Mouse (Mus musculus): Measurements from ENCODE around the gene Col9a1. TPM values are rescaled to one million over a fixed set of nuclear protein-coding genes. Genes with fewer than 3 reads are reported as not detected.

Gene Col9a1
- polyA plus RNA-seq, 1 experiment from 2014 or later, result 0.64 TPM

GRCm38 (mm10) chr1:24248294-24249104 is 71.1 kb downstream of the Col9a1 start:
- no peak for ATAC-seq (ENCODE audit: insufficient read depth)
- no peaks in the 10 kb centered on the region for H3K9me3 ChIP-seq (replicated peaks)
- H3K4me1 ChIP-seq (replicated peaks), result no peaks in the 10 kb centered on the region
- no peak overlapping the region for H3K27ac ChIP-seq (replicated peaks)
- H3K4me3 ChIP-seq (replicated peaks), result no peak overlapping the region
- 55% methylated on average over 10 of the region's 10 CpGs for WGBS (ENCODE audit: insufficient replicate concordance)
- H3K4me2 ChIP-seq, result no peak overlapping the region
- no peak overlapping the region for H3K9ac ChIP-seq
- no peaks in the 10 kb centered on the region for H3K36me3 ChIP-seq (replicated peaks)
- no peaks in the 10 kb centered on the region for H3K27me3 ChIP-seq

GRCm38 (mm10) chr1:24249105-24249664 is 71.8 kb downstream of the Col9a1 start:
- ATAC-seq (ENCODE audit: insufficient read depth), result no peak
- WGBS (ENCODE audit: insufficient replicate concordance), result 39% methylated on average over 3 of the region's 3 CpGs

GRCm38 (mm10) chr1:24257961-24258360 is 80.6 kb downstream of the Col9a1 start:
- H3K4me1 ChIP-seq (replicated peaks), result no peaks in the 10 kb centered on the region
- H3K27me3 ChIP-seq, result no peaks in the 10 kb centered on the region
- ATAC-seq (ENCODE audit: insufficient read depth), result no peak
- no peak overlapping the region for H3K27ac ChIP-seq (replicated peaks)
- no peak overlapping the region for H3K4me3 ChIP-seq (replicated peaks)
- H3K9ac ChIP-seq, result no peak overlapping the region
- H3K36me3 ChIP-seq (replicated peaks), result no peaks in the 10 kb centered on the region
- no peak overlapping the region for H3K4me2 ChIP-seq
- 64% methylated on average over 5 of the region's 5 CpGs for WGBS (ENCODE audit: insufficient replicate concordance)
- no peaks in the 10 kb centered on the region for H3K9me3 ChIP-seq (replicated peaks)

More at GRCm38 (mm10) chr1:24249105-24249664, 71.8 kb downstream of the Col9a1 start:
- Histone ChIP-seq H3K27ac (replicated peaks) (no peak overlapping the region), H3K27me3 (no peaks in the 10 kb centered on the region), H3K9ac (no peak overlapping the region), H3K36me3 (replicated peaks) (no peaks in the 10 kb centered on the region), H3K9me3 (replicated peaks) (no peaks in the 10 kb centered on the region), H3K4me2 (no peak overlapping the region), H3K4me1 (replicated peaks) (no peaks in the 10 kb centered on the region), H3K4me3 (replicated peaks) (no peak overlapping the region)

DNA sequence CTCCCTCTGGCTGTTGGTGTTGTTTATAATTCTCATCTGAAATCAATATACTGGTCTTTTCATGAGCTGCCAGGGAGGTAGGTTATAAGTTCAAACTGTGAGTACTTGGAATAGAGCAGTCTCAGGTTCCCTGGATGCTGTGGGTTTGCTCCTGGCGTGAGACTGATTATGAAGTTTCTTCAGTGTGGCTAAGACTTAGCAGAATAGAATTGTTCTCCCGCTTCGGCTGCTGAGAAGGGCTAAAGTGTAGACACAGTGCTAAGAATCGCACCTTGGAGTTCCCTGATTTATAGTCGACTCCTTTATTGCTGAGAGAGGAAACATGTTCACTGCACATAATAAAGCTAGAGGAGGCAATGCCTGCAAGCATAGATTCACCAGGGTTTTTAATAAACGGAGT is 82.0 kb downstream of the Col9a1 start:
- 63% methylated on average over 6 of the region's 6 CpGs for WGBS (ENCODE audit: insufficient replicate concordance)
- no peak for ATAC-seq (ENCODE audit: insufficient read depth)
- H3K36me3 ChIP-seq (replicated peaks), result no peaks in the 10 kb centered on the region
- no peak overlapping the region for H3K4me2 ChIP-seq
- H3K27ac ChIP-seq (replicated peaks), result no peak overlapping the region
- no peak overlapping the region for H3K9ac ChIP-seq
- H3K4me1 ChIP-seq (replicated peaks), result no peaks in the 10 kb centered on the region
- H3K4me3 ChIP-seq (replicated peaks), result no peak overlapping the region
- H3K9me3 ChIP-seq (replicated peaks), result no peaks in the 10 kb centered on the region
- no peaks in the 10 kb centered on the region for H3K27me3 ChIP-seq

DNA sequence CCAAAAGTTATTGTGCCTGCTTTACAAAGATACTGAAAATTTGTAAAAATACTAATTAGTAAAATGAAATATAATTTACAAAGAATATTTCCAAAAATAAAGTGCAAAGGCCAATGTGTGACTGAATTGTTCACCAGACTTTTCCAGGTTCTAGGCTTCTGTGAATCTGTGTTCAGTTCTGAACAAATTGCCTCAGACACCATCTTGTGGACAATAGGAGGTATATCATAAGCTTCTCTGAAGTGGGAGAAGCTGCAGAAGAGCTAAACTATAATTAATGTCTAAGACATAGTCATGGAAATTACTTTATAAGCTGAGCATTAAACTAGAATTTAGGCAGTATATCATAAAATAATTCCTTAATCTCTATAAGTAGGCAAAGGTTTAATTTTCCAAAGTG is 83.8 kb downstream of the Col9a1 start:
- Histone ChIP-seq H3K9ac (no peak overlapping the region), H3K36me3 (replicated peaks) (no peaks in the 10 kb centered on the region), H3K27me3 (no peaks in the 10 kb centered on the region), H3K9me3 (replicated peaks) (no peaks in the 10 kb centered on the region), H3K4me3 (replicated peaks) (no peak overlapping the region), H3K4me2 (no peak overlapping the region), H3K4me1 (replicated peaks) (no peaks in the 10 kb centered on the region), H3K27ac (replicated peaks) (no peak overlapping the region)
- no peak for ATAC-seq (ENCODE audit: insufficient read depth)

- Histone ChIP-seq H3K27me3 (no peaks in the 10 kb centered on the region), H3K36me3 (replicated peaks) (no peaks in the 10 kb centered on the region), H3K4me1 (replicated peaks) (no peaks in the 10 kb centered on the region), H3K9ac (no peak overlapping the region), H3K4me2 (no peak overlapping the region), H3K4me3 (replicated peaks) (no peak overlapping the region), H3K9me3 (replicated peaks) (no peaks in the 10 kb centered on the region), H3K27ac (replicated peaks) (no peak overlapping the region)
- WGBS (ENCODE audit: insufficient replicate concordance), result 16% methylated on average over 3 of the region's 3 CpGs
- no peak for ATAC-seq (ENCODE audit: insufficient read depth)
Measured at GRCm38 (mm10) chr1:24267022-24267421, 89.6 kb downstream of the Col9a1 start.

DNA sequence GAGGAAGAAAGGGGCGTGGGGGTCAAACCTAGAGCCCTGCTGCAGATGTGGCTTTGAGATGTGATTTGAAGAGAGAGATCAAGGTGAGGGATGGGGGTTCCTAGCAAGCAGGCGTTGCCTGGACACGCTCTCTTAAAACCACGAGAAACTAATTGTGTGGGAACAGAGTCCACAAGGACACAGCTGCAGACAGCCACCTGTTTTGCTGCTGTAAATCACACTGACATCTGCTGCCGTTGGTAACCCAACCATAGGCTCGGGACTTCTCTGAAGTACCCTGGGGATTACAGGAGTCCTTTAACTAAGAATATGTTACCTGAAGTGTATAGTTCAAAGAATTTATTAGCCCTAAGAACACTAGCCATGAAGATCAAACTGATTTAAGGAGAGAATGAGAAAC is 109.0 kb downstream of the Col9a1 start:
- no peak overlapping the region for H3K4me2 ChIP-seq
- H3K9ac ChIP-seq, result no peak overlapping the region
- H3K9me3 ChIP-seq (replicated peaks), result no peaks in the 10 kb centered on the region; the same call in 1 of the 2 replicates
- H3K27me3 ChIP-seq, result no peaks in the 10 kb centered on the region
- 26% methylated on average over 6 of the region's 6 CpGs for WGBS (ENCODE audit: insufficient replicate concordance)
- no peaks in the 10 kb centered on the region for H3K36me3 ChIP-seq (replicated peaks)
- no peak overlapping the region for H3K27ac ChIP-seq (replicated peaks)
- no peak overlapping the region for H3K4me3 ChIP-seq (replicated peaks)
- H3K4me1 ChIP-seq (replicated peaks), result no peaks in the 10 kb centered on the region
- ATAC-seq (ENCODE audit: insufficient read depth), result no peak

- ATAC-seq (ENCODE audit: insufficient read depth), result no peak
- no peaks in the 10 kb centered on the region; the same call in 1 of the 2 replicates for H3K9me3 ChIP-seq (replicated peaks)
- no peak overlapping the region for H3K27ac ChIP-seq (replicated peaks)
- 40% methylated on average over 2 of the region's 2 CpGs for WGBS (ENCODE audit: insufficient replicate concordance)
- no peak overlapping the region for H3K4me3 ChIP-seq (replicated peaks)
- no peaks in the 10 kb centered on the region for H3K4me1 ChIP-seq (replicated peaks)
- H3K9ac ChIP-seq, result no peak overlapping the region
- H3K27me3 ChIP-seq, result no peaks in the 10 kb centered on the region
- H3K4me2 ChIP-seq, result no peak overlapping the region
- no peaks in the 10 kb centered on the region for H3K36me3 ChIP-seq (replicated peaks)
Measured at GRCm38 (mm10) chr1:24292515-24292914, 115.1 kb downstream of the Col9a1 start.

GRCm38 (mm10) chr1:24294979-24295942 is 117.9 kb downstream of the Col9a1 start:
- H3K9ac ChIP-seq, result no peak overlapping the region
- H3K4me3 ChIP-seq (replicated peaks), result no peak overlapping the region
- no peaks in the 10 kb centered on the region for H3K4me1 ChIP-seq (replicated peaks)
- WGBS (ENCODE audit: insufficient replicate concordance), result 43% methylated on average over 7 of the region's 7 CpGs
- no peaks in the 10 kb centered on the region for H3K36me3 ChIP-seq (replicated peaks)
- H3K9me3 ChIP-seq (replicated peaks), result no peaks in the 10 kb centered on the region
- no peak for ATAC-seq (ENCODE audit: insufficient read depth)
- no peaks in the 10 kb centered on the region for H3K27me3 ChIP-seq
- no peak overlapping the region for H3K27ac ChIP-seq (replicated peaks)
- H3K4me2 ChIP-seq, result no peak overlapping the region

DNA sequence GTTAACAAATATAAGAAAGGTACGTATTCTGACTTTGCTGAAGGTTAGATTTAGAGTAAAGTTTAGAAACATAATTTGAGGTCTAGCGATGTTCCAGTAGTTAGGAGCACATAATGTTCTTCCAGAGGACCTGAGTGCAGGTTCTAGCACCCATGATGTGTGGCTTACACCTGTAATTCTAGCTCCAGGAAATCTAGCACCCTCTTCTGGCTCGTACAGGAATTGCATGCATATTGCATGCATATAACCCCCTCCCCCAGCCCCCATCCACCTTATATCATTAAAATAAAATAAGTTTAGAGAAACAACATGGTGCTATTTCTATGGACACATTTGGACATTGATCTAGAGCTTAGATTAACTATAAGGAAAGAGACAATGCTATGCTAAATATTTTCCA is 123.3 kb downstream of the Col9a1 start:
- ATAC-seq (ENCODE audit: insufficient read depth), result no peak
- no peak overlapping the region for H3K4me3 ChIP-seq (replicated peaks)
- H3K4me1 ChIP-seq (replicated peaks), result no peaks in the 10 kb centered on the region
- no peaks in the 10 kb centered on the region for H3K9me3 ChIP-seq (replicated peaks)
- WGBS (ENCODE audit: insufficient replicate concordance), result 59% methylated on average over 3 of the region's 3 CpGs
- no peak overlapping the region for H3K27ac ChIP-seq (replicated peaks)
- no peaks in the 10 kb centered on the region for H3K36me3 ChIP-seq (replicated peaks)
- no peak overlapping the region for H3K4me2 ChIP-seq
- H3K27me3 ChIP-seq, result no peaks in the 10 kb centered on the region
- no peak overlapping the region for H3K9ac ChIP-seq

Data from liver, embryonic 15.5 days (tissue).